Mouse (Mus musculus) kidney, adult 2 months (tissue): ENCODE results near the gene Smim20.

ENCODE experiments used
- CTCF ChIP-seq: fragments of 200-500 bp; conservative IDR thresholded peaks from 2 replicates; pipeline ENCODE4 v1.5.1; 2011; ENCODE audit warnings: low read depth, mild to moderate bottlenecking, control low read depth, low read length, moderate library complexity, mixed read lengths; ENCODE audit not compliant: insufficient read depth, insufficient read length
- POLR2A ChIP-seq: fragments of 200-500 bp; IDR thresholded peaks from one replicate; pipeline ENCODE4 v1.6.1; 2011; ENCODE audit warnings: low read depth, low read length, control low read depth

GRCm38 (mm10) chr5:53273699-53274430, 7.0 kb downstream of the Smim20 start:
- TF ChIP-seq CTCF (no peak), POLR2A (no peak)
